Mouse (Mus musculus) megakaryocyte, adult 5-6 weeks (primary cell): Measurements from ENCODE around the gene Gm973. TPM values are rescaled to one million over a fixed set of nuclear protein-coding genes. Genes with fewer than 3 reads are reported as not detected.
A peak's percentile ranks its signal among the peaks of the same experiment; 100 is the strongest.

Source experiments
- ATAC-seq: 2 replicates; pipeline ENCODE4 v1.8.0; 2016; ENCODE audit warnings: mild to moderate bottlenecking, inconsistent platforms; ENCODE audit not compliant: poor library complexity, severe bottlenecking
- total RNA-seq, 2 experiments: library from RNA; stranded (forward) in 1 of 2; stranded (reverse) in 1 of 2; fragments of 153-499, 151-499 nt in 1 of 2; fragments of 221-1000, 200-1000 nt in 1 of 2; gene quantifications; 2 replicates each; pipeline versions ENCODE4 v1.2.3 to v1.2.4; 2015 to 2017

Gene Gm973
- total RNA-seq, 2 experiments from 2014 or later, result 0.47 to 2.8 TPM

DNA sequence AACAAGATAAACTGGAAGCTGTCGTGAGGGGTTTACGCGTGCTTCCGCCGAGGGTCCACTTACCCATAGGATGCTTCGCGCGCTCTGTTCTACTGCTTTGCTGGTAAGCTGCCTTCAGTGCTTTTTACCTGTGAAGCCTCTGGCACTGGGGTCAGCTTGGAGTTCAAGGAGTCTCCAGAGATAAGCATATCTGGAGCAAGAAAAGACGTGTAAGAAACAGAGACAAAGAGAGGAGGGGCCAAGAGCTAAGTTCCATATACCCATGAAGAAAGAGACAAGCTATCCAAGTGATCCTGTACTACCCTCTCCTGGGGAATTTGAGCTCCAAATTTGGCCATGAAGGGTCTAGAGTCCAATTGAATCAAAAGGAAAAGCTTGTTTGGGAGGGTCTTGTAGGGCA lies 24.5 kb upstream of the Gm973 start:
- ATAC-seq, result no peak

- ATAC-seq, result no peak
These were observed 23.6 kb upstream of the Gm973 start for GRCm38 (mm10) chr1:59492432-59492831.

GRCm38 (mm10) chr1:59495970-59496369 lies 20.1 kb upstream of the Gm973 start:
- ATAC-seq, result peak; percentile 27; the same call in 1 of the 2 replicates

GRCm38 (mm10) chr1:59497741-59498613 lies 18.1 kb upstream of the Gm973 start:
- ATAC-seq, result no peak

- no peak for ATAC-seq
These were observed 16.7 kb upstream of the Gm973 start for GRCm38 (mm10) chr1:59499327-59499726.

- ATAC-seq, result no peak
These were observed 13.7 kb upstream of the Gm973 start for GRCm38 (mm10) chr1:59502355-59502754.

- no peak for ATAC-seq
These were observed 12.3 kb upstream of the Gm973 start for GRCm38 (mm10) chr1:59503659-59504301.

GRCm38 (mm10) chr1:59504302-59504700 lies 11.8 kb upstream of the Gm973 start:
- no peak for ATAC-seq

- no peak for ATAC-seq
These were observed 7.5 kb upstream of the Gm973 start for GRCm38 (mm10) chr1:59508463-59509139.

GRCm38 (mm10) chr1:59511566-59512270 lies 4.3 kb upstream of the Gm973 start:
- no peak for ATAC-seq

DNA sequence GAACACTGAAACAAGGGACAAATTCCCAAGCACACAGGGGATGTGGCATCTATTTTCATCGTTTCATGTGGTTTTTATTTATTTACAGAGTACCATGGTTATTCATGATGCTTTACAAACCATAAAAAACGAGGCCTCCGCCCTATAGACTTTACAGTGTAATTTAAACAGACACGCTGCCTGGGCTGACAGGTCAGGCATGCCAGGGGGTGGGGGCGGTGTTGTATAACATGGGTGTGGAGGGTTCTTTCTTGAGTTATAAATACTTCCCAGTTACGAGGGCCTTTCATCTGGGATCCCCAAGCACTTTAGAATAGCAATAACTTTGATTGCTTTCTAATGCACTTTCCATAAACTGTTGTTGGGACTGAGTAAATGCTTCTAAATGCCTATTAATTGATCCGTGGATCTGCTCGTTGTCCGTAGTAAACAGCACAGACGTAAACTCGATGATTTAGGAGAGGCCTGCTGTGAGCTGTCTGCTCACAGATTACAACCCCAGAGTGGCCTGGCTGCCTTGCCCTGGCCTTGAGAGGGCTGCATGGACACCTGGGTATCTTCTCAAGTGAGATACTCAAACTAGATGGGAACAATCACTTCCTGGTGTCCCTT lies 4.3 kb downstream of the Gm973 start:
- no peak for ATAC-seq

DNA sequence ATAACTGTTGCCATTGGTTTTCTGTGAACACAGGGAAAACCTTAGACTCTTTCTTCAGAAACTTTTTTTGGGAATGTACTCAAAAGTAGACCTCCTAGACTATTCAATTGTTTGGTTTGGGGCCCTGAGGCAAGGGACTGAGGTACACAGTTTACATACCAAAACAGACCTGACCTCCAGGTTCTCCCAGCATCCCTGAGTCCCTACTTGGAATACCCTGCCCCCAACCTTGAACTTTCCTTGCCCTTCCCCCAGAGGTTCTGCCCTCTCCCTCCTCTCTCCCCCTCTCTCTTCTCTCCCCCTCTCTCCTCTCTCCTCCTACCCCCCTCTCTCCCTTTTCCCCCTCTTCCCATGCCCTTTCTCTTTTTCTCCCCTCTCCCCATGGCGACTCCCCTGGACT lies 6.4 kb downstream of the Gm973 start:
- no peak for ATAC-seq

GRCm38 (mm10) chr1:59523378-59523958 lies 7.4 kb downstream of the Gm973 start:
- no peak for ATAC-seq

DNA sequence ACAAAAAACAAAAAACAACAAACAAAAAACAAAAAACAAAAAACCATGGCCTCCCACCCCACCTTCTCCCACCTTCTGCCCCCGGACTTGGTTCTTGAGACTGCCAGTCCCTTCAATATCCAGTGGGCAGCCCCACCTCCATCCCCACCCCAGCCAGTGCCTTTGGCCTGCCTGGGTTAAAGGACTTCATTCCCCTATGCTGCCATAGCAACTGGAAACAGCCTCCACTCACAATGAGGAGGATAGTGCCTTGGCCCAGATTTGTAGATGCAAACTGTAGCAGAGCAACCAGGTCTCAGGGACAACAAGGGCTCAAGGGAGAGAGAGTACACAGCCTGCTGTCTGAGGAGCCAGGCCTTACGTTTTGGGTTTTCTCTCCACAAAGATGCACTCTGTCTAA lies 8.0 kb downstream of the Gm973 start:
- ATAC-seq, result no peak

- ATAC-seq, result no peak
These were observed 8.7 kb downstream of the Gm973 start for GRCm38 (mm10) chr1:59524759-59525158.

GRCm38 (mm10) chr1:59527219-59527618 lies 11.2 kb downstream of the Gm973 start:
- ATAC-seq, result no peak

DNA sequence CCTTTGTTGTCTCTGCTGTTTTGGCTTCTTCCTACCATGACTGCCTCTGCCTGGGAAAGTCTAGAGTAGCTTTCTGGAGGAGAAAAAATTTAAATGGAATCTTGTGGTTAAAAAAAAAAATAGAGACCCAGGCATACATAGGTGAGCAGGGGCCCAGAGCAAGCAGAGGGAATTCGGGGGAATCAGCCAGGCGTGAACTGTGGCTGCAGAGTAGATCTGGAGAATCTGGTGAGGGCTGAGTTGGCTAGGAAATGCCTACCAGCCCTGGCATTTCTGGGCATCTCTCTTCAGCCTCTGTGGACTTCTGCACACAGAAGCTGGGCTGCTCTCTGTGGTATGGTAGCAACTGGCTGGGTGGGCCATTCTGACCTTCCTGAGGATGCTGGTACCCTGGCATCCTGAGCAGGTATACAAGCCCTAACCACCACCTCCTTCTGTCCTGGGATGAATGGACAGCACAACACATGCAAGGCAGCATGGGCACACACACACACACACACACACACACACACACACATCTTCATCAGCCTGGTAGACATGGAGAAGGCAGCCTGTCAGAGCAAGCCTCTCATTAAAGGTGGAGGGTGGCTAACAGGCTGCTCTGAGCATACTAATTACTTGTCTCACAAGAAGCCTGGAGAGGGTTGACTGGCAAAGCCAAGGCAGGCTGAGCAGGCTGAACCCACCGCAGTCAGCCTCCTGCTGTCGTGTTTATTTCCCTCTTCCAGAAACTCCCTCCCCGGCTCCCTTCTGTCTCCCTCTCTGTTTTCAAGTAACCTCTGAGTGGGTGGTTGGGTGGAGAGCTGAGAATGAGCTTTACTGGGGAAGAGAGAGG lies 19.1 kb downstream of the Gm973 start:
- no peak for ATAC-seq

DNA sequence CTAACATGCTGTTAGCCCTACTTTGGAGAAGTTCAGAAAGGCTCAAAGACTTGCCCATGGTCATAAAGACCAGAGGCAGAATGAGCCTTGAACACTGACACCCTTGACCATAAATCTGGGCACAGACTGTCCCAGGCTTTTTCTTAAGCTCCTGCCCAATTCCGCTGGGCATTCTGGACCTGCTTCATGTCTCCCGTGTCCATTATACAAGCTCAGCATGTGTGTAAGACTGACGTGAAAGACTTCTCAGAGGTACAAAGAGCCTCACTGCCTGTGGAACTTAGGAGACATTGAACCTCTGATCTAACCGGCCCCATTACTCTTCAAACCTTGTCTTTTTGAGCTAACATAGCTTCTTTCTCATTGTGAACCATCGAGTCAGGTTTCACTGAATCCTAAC lies 22.3 kb downstream of the Gm973 start:
- no peak for ATAC-seq

DNA sequence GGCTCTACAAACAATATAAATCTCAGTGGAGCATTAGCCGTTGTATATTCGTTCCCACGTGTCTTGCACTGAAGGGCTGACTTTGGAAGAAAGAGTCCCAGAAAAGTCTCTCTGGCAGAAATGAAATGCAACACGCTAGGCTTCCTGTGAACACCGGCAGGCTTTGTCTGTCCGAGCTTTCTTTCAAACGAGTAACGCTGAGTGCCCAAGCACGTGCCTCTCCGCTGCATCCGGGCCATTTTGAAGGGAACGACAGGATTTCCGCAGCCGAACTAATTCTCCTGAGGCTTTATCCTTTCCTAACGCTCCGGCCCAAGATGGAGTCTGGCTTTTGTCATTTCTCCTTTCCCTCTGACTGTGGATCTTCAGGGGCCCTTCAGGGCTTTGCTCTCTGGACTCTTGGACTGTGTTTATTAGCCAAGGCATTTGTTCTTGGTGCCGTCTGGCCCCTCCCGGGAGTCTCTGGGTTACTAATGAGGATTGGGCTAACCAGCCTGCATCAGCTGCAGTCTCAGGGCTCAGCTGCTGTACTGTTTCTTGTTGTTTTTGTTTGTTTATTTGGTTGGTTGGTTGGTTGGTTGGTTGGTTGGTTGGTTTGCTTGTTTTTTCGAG lies 24.6 kb downstream of the Gm973 start:
- ATAC-seq, result no peak
